Mouse (Mus musculus) G1E (cell line): Measurements from ENCODE around the gene Bptf. TPM values are rescaled to one million over a fixed set of nuclear protein-coding genes. Genes with fewer than 3 reads are reported as not detected.
"Not testable (repeated sequence)": the region's sequence is repeated elsewhere in the genome, so short reads cannot be mapped to it uniquely, and the experiment has no call there.

ENCODE experiments used
- ATAC-seq: 2 replicates; pipeline ENCODE4 v1.8.0; 2016; ENCODE audit warnings: mild to moderate bottlenecking; ENCODE audit not compliant: insufficient number of reproducible peaks, poor library complexity, low FRiP score, severe bottlenecking; ENCODE audit errors: extremely low read depth
- DNase-seq: peaks from one replicate; pipeline ENCODE4 v3.0.0; 2012; ENCODE audit warnings: low spot score
- H3K27me3 ChIP-seq: 2 replicates; pipeline ENCODE4 v1.6.1; 2012; ENCODE audit warnings: mild to moderate bottlenecking, low read length, inconsistent platforms; ENCODE audit not compliant: insufficient read depth
- H3K36me3 ChIP-seq: replicated peaks from 2 replicates; pipeline ENCODE3; 2012; ENCODE audit warnings: mild to moderate bottlenecking, inconsistent platforms
- H3K4me1 ChIP-seq: 2 replicates; pipeline ENCODE4 v1.6.1; 2012; ENCODE audit warnings: low read depth, low read length, inconsistent platforms, mixed read lengths; ENCODE audit not compliant: insufficient read depth
- H3K4me3 ChIP-seq: 2 replicates; pipeline ENCODE4 v1.5.1; 2012; ENCODE audit warnings: low read depth, mild to moderate bottlenecking, inconsistent platforms, low read length, moderate library complexity, mixed read lengths
- H3K9me3 ChIP-seq: replicated peaks from 2 replicates; pipeline ENCODE4 v1.6.1; 2012; ENCODE audit warnings: inconsistent platforms
- CTCF ChIP-seq: IDR thresholded peaks from 2 replicates; pipeline ENCODE4 v1.5.1; 2012; ENCODE audit warnings: low read depth, low read length, inconsistent platforms, mixed read lengths
- GATA1 ChIP-seq: IDR thresholded peaks from 2 replicates; pipeline ENCODE4 v1.6.1; 2012; ENCODE audit warnings: borderline replicate concordance, low read length, inconsistent platforms, mixed read lengths
- GATA2 ChIP-seq: IDR thresholded peaks from 2 replicates; pipeline ENCODE4 v1.6.1; 2012; ENCODE audit warnings: low read depth, low read length, inconsistent platforms, borderline replicate concordance
- POLR2AphosphoS5 ChIP-seq: IDR thresholded peaks from 2 replicates; pipeline ENCODE4 v1.6.1; 2012; ENCODE audit warnings: low read depth, low read length, inconsistent platforms; ENCODE audit not compliant: insufficient replicate concordance
- TAL1 ChIP-seq: conservative IDR thresholded peaks from 2 replicates; pipeline ENCODE4 v1.6.1; 2012; ENCODE audit warnings: low read depth, low read length, inconsistent platforms, mixed read lengths
- polyA plus RNA-seq: library from polyadenylated mRNA; stranded (reverse); fragments of >175 nt; gene quantifications from 2 replicates; pipeline ENCODE4 v1.2.3, GENCODE M21; 2012
- total RNA-seq, 2 experiments: library from RNA; stranded (forward) in 1 of 2; stranded (reverse) in 1 of 2; fragments of 200-1000 nt in 1 of 2; fragments of >200 nt in 1 of 2; fragmentation: Nextera tagmentation in 1 of 2; gene quantifications; 2 replicates each; pipeline ENCODE4 v1.2.3; 2014 to 2017

Gene Bptf
- total and polyA plus RNA-seq, 3 experiments = 28.5 to 75.6 (median 53.7) TPM

DNA sequence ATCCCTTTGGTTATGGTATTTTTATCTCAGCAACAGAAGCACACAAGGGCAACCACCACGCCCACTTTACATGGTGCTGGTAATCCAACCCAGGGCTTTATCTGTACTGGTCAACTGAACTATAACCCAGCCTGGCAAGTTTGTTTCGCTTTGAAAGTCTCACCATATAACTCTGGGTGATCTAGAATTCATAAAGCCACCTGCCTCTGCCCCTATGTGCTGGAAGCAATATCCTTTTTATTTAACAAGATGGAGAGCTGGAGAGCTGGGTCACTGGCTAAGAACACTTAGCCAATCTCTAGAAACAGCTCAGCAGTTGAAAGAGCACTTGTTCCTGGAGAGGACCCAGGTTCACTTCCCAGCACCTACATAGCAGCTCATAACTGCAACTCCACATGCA lies 144.5 kb downstream of the Bptf start:
- no peak for DNase-seq
- Histone ChIP-seq H3K9me3 (no peaks in the 10 kb centered on the region), H3K27me3 (no peaks in the 10 kb centered on the region), H3K4me3 (no peak overlapping the region), H3K36me3 (peaks cover 80% of the 10 kb centered on the region), H3K4me1 (peaks cover 2% of the 10 kb centered on the region; the same call in 1 of the 2 replicates)
- no peak for TF ChIP-seq GATA2
- no peak for TF ChIP-seq POLR2AphosphoS5
- TF ChIP-seq TAL1 = no peak
- no peak for TF ChIP-seq CTCF
- TF ChIP-seq GATA1 = no peak
- ATAC-seq = no peak

- not testable (repeated sequence) for H3K4me3 ChIP-seq, ATAC-seq, H3K27me3 ChIP-seq, H3K4me1 ChIP-seq, DNase-seq, H3K9me3 ChIP-seq
- H3K36me3 ChIP-seq = peaks cover 71% of the 10 kb centered on the region
Measured at GRCm38 (mm10) chr11:106985979-106986604, 145.8 kb downstream of the Bptf start.

Other genes starting within 250 kb of the Bptf start
- 27.9 and 28.1 TPM in 2 replicates for gene Smurf2, start 211.4 kb downstream of the Bptf start, total RNA-seq (2014; fragmentation: Nextera tagmentation)
- 20.0 TPM in 2 replicates for gene Smurf2, start 211.4 kb downstream of the Bptf start, total RNA-seq (2017)
- 2.2 and 2.4 TPM in 2 replicates for gene Smurf2, start 211.4 kb downstream of the Bptf start, polyA plus RNA-seq
- gene Kpna2, start 132.6 kb downstream of the Bptf start, total RNA-seq (2014; fragmentation: Nextera tagmentation) = 302 and 432 TPM in 2 replicates
- 62.0 and 66.2 TPM in 2 replicates for gene Kpna2, start 132.6 kb downstream of the Bptf start, total RNA-seq (2017)
- 13.7 and 16.5 TPM in 2 replicates for gene Kpna2, start 132.6 kb downstream of the Bptf start, polyA plus RNA-seq
- 2.6 and 5.5 TPM in 2 replicates for gene 1810010H24Rik, start 106.4 kb downstream of the Bptf start, total RNA-seq (2014; fragmentation: Nextera tagmentation)
- 0.87 and 1.3 TPM in 2 replicates for gene 1810010H24Rik, start 106.4 kb downstream of the Bptf start, total RNA-seq (2017)
- gene 1810010H24Rik, start 106.4 kb downstream of the Bptf start, polyA plus RNA-seq = 0.62 and 0.63 TPM in 2 replicates
- gene Nol11, start 57.3 kb upstream of the Bptf start, total RNA-seq (2014; fragmentation: Nextera tagmentation) = 75.8 and 84.8 TPM in 2 replicates
- 42.1 and 49.5 TPM in 2 replicates for gene Nol11, start 57.3 kb upstream of the Bptf start, total RNA-seq (2017)
- 1.2 and 1.8 TPM in 2 replicates for gene Nol11, start 57.3 kb upstream of the Bptf start, polyA plus RNA-seq